Mouse (Mus musculus) CH12.LX (cell line): ENCODE measurements around the gene Adam12. TPM values are rescaled to one million over a fixed set of nuclear protein-coding genes. Genes with fewer than 3 reads are reported as not detected.

Experiments
- DNase-seq: peaks from one replicate; pipeline ENCODE4 v3.0.0-alpha.2; 2013; ENCODE audit errors: extremely low read depth
- H3K27ac ChIP-seq: 2 replicates; pipeline ENCODE4 v1.5.1; 2012; ENCODE audit warnings: low read depth, mild to moderate bottlenecking, control low read depth, moderate library complexity; ENCODE audit not compliant: insufficient read depth
- H3K27me3 ChIP-seq: replicated peaks from 2 replicates; pipeline ENCODE3; 2012; ENCODE audit warnings: inconsistent platforms
- H3K36me3 ChIP-seq, 2 experiments: replicated peaks in 1 of 2; 2 replicates each; pipeline versions ENCODE3 to v1.6.1; 2012; ENCODE audit warnings: inconsistent platforms in 1 of 2, low read length in 1 of 2, mild to moderate bottlenecking in 1 of 2, mixed read lengths in 1 of 2, moderate library complexity in 1 of 2; ENCODE audit not compliant: control insufficient read depth in 1 of 2, insufficient read depth in 1 of 2
- H3K4me1 ChIP-seq, 2 experiments: 2 replicates each; pipeline ENCODE4 v1.6.1; 2012; ENCODE audit warnings: inconsistent platforms in 1 of 2, moderate library complexity in 1 of 2; ENCODE audit not compliant: insufficient read depth in 2 of 2, control insufficient read depth in 1 of 2
- H3K4me2 ChIP-seq: 2 replicates; pipeline ENCODE4 v1.6.1; 2012; ENCODE audit warnings: low read depth, mild to moderate bottlenecking, control low read depth; ENCODE audit not compliant: poor library complexity, insufficient read depth, severe bottlenecking
- H3K4me3 ChIP-seq, 3 experiments: fragments of 150-350 bp in 1 of 3; sonication (generic) in 1 of 3; replicated peaks in 1 of 3; 2 replicates each; pipeline versions ENCODE3 to v1.5.1; 2011 to 2012; ENCODE audit warnings: low read depth in 2 of 3, low read length in 2 of 3, mild to moderate bottlenecking in 2 of 3, moderate library complexity in 2 of 3, control low read depth in 1 of 3, improper control_type of control experiment in 1 of 3, inconsistent platforms in 1 of 3, mixed read lengths in 1 of 3; ENCODE audit not compliant: poor library complexity in 1 of 3
- H3K79me2 ChIP-seq: replicated peaks from 2 replicates; pipeline ENCODE4 v1.6.1; 2012; ENCODE audit warnings: mild to moderate bottlenecking, moderate library complexity; ENCODE audit not compliant: control insufficient read depth, poor library complexity, insufficient read depth, severe bottlenecking; ENCODE audit errors: extremely low read depth
- H3K9ac ChIP-seq: 2 replicates; pipeline ENCODE4 v1.6.1; 2012; ENCODE audit warnings: low read depth, mild to moderate bottlenecking, control low read depth, moderate library complexity; ENCODE audit not compliant: insufficient read depth
- H3K9me3 ChIP-seq: replicated peaks from 2 replicates; pipeline ENCODE3; 2012; ENCODE audit warnings: low read length, inconsistent platforms, mixed read lengths
- CHD2 ChIP-seq: IDR thresholded peaks from 2 replicates; pipeline ENCODE4 v1.6.1; 2011; ENCODE audit warnings: low read length, improper control_type of control experiment
- CTCF ChIP-seq, 2 experiments: IDR thresholded peaks in 1 of 2; conservative IDR thresholded peaks in 1 of 2; 2 replicates each; pipeline ENCODE4 v1.5.1; 2011 to 2012; ENCODE audit warnings: low read depth in 2 of 2, low read length in 2 of 2, improper control_type of control experiment in 1 of 2, inconsistent platforms in 1 of 2, mild to moderate bottlenecking in 1 of 2, moderate library complexity in 1 of 2
- E2F4 ChIP-seq: IDR thresholded peaks from 2 replicates; pipeline ENCODE4 v1.6.1; 2011; ENCODE audit warnings: low read depth, low read length, improper control_type of control experiment; ENCODE audit not compliant: insufficient replicate concordance
- ELF1 ChIP-seq: IDR thresholded peaks from 2 replicates; pipeline ENCODE4 v1.6.1; 2014; ENCODE audit warnings: low read depth, mild to moderate bottlenecking, inconsistent platforms, low read length, improper control_type of control experiment
- ETS1 ChIP-seq: conservative IDR thresholded peaks from 2 replicates; pipeline ENCODE4 v1.6.1; 2012; ENCODE audit warnings: low read depth, mild to moderate bottlenecking, inconsistent platforms, low read length, improper control_type of control experiment, moderate library complexity
- GABPA ChIP-seq: IDR thresholded peaks from 2 replicates; pipeline ENCODE4 v1.6.1; 2012; ENCODE audit warnings: low read depth, low read length, improper control_type of control experiment, inconsistent platforms; ENCODE audit not compliant: insufficient replicate concordance
- IRF4 ChIP-seq: IDR thresholded peaks from 2 replicates; pipeline ENCODE4 v1.6.1; 2014; ENCODE audit warnings: low read depth, mild to moderate bottlenecking, inconsistent platforms, low read length, improper control_type of control experiment
- JUN ChIP-seq: IDR thresholded peaks from 2 replicates; pipeline ENCODE4 v1.6.1; 2011; ENCODE audit warnings: low read depth, mild to moderate bottlenecking, low read length, improper control_type of control experiment, moderate library complexity; ENCODE audit not compliant: insufficient read depth
- JUND ChIP-seq: conservative IDR thresholded peaks from 2 replicates; pipeline ENCODE4 v1.6.1; 2011; ENCODE audit warnings: low read depth, low read length, improper control_type of control experiment
- KAT2A ChIP-seq: IDR thresholded peaks from 2 replicates; pipeline ENCODE4 v1.6.1; 2012; ENCODE audit warnings: low read length, improper control_type of control experiment, inconsistent platforms; ENCODE audit not compliant: insufficient replicate concordance
- MAFK ChIP-seq: IDR thresholded peaks from 2 replicates; pipeline ENCODE4 v1.6.1; 2011; ENCODE audit warnings: low read length, improper control_type of control experiment; ENCODE audit not compliant: insufficient replicate concordance
- MAZ ChIP-seq: IDR thresholded peaks from 2 replicates; pipeline ENCODE4 v1.6.1; 2012; ENCODE audit warnings: low read depth, mild to moderate bottlenecking, inconsistent platforms, low read length, improper control_type of control experiment, moderate library complexity
- MYC ChIP-seq: IDR thresholded peaks from 2 replicates; pipeline ENCODE4 v1.6.1; 2011; ENCODE audit warnings: low read depth, mild to moderate bottlenecking, improper control_type of control experiment, low read length
- NRF1 ChIP-seq: IDR thresholded peaks from 2 replicates; pipeline ENCODE4 v1.6.1; 2014; ENCODE audit warnings: low read depth, mild to moderate bottlenecking, inconsistent platforms, low read length, improper control_type of control experiment, moderate library complexity
- PAX5 ChIP-seq: IDR thresholded peaks from 2 replicates; pipeline ENCODE4 v1.6.1; 2012; ENCODE audit warnings: low read length, inconsistent platforms, mixed read lengths
- POLR2A ChIP-seq: IDR thresholded peaks from 2 replicates; pipeline ENCODE4 v1.6.1; 2011; ENCODE audit warnings: low read depth, mild to moderate bottlenecking, improper control_type of control experiment, low read length
- RAD21 ChIP-seq: IDR thresholded peaks from 2 replicates; pipeline ENCODE4 v1.6.1; 2011; ENCODE audit warnings: low read depth, mild to moderate bottlenecking, low read length, improper control_type of control experiment, moderate library complexity
- TBP ChIP-seq: conservative IDR thresholded peaks from 2 replicates; pipeline ENCODE4 v1.6.1; 2011; ENCODE audit warnings: low read depth, low read length, improper control_type of control experiment
- TCF12 ChIP-seq: IDR thresholded peaks from 2 replicates; pipeline ENCODE4 v1.6.1; 2014; ENCODE audit warnings: low read depth, mild to moderate bottlenecking, inconsistent platforms, low read length, improper control_type of control experiment
- UBTF ChIP-seq: IDR thresholded peaks from 2 replicates; pipeline ENCODE4 v1.6.1; 2012; ENCODE audit warnings: low read depth, mild to moderate bottlenecking, inconsistent platforms, low read length, improper control_type of control experiment, moderate library complexity
- ZC3H11A ChIP-seq: IDR thresholded peaks from 2 replicates; pipeline ENCODE4 v1.6.1; 2012; ENCODE audit warnings: low read depth, mild to moderate bottlenecking, inconsistent platforms, low read length, improper control_type of control experiment
- ZKSCAN1 ChIP-seq: IDR thresholded peaks from 2 replicates; pipeline ENCODE4 v1.6.1; 2012; ENCODE audit warnings: low read depth, inconsistent platforms, low read length, improper control_type of control experiment, borderline replicate concordance
- ZMIZ1 ChIP-seq: IDR thresholded peaks from 2 replicates; pipeline ENCODE4 v1.6.1; 2012; ENCODE audit warnings: low read depth, mild to moderate bottlenecking, inconsistent platforms, low read length, improper control_type of control experiment
- dilution Hi-C: fragments of 300-500 bp; cut with MboI; formaldehyde crosslinking; loops from 2 replicates; pipeline ENCODE4 v1.14.3; 2020; ENCODE audit warnings: low sequenced_read_pairs; ENCODE audit not compliant: extremely low pct_unique_long_range_greater_than_20kb, extremely low pct_ligation_motif_present
- in situ Hi-C: fragments of 300-500 bp; cut with MboI; formaldehyde crosslinking; loops from 3 replicates; pipeline ENCODE4 v1.14.3; 2019; ENCODE audit warnings: low sequenced_read_pairs, low pct_ligation_motif_present, low pct_unique_long_range_greater_than_20kb, mixed read lengths
- polyA plus RNA-seq: library from polyadenylated mRNA; unstranded; fragments of >175 nt; gene quantifications from 2 replicates; pipeline ENCODE4 v1.2.1, GENCODE M21; 2012; ENCODE audit warnings: low read depth; ENCODE audit not compliant: insufficient read length
- total RNA-seq, 2 experiments: library from RNA; depleted of rRNA; stranded (reverse); fragments of 300-350 nt in 1 of 2; fragments of >200 nt in 1 of 2; gene quantifications; 2 replicates each; pipeline ENCODE4 v1.2.3; 2012 to 2014

Gene Adam12
- total and polyA plus RNA-seq, 3 experiments: not detected

- in situ Hi-C loops: no loop called here
- H3K9me3 ChIP-seq: peaks cover 37% of the 10 kb centered on the region
- H3K9ac ChIP-seq: no peak overlapping the region
- peaks cover 10% of the 10 kb centered on the region for H3K27me3 ChIP-seq
- no peak overlapping the region for H3K27ac ChIP-seq
- TF ChIP-seq TBP: no peak
- TF ChIP-seq MAZ: no peak
- no peak for TF ChIP-seq RAD21
- TF ChIP-seq JUN: no peak
- TF ChIP-seq E2F4: no peak
- no peak for TF ChIP-seq KAT2A
- no peak for TF ChIP-seq ZMIZ1
- TF ChIP-seq PAX5: no peak
- TF ChIP-seq POLR2A: no peak
- TF ChIP-seq, all 38 proteins: peak for 0
- H3K4me1 ChIP-seq: no peaks in the 10 kb centered on the region
- no peak overlapping the region for H3K4me3 ChIP-seq
- no peaks in the 10 kb centered on the region for H3K36me3 ChIP-seq
- no peaks in the 10 kb centered on the region for H3K79me2 ChIP-seq
- DNase-seq: no peak
- H3K4me2 ChIP-seq: no peak overlapping the region
- dilution Hi-C loops: no loop called here
Observed at GRCm38 (mm10) chr7:134043576-134043975, 188.4 kb downstream of the Adam12 start.

GRCm38 (mm10) chr7:134042614-134043013, 189.3 kb downstream of the Adam12 start:
- TF ChIP-seq NRF1: no peak
- no peak for TF ChIP-seq KAT2A
- no peak for TF ChIP-seq ZMIZ1
- no peak for TF ChIP-seq MYC
- no peak for TF ChIP-seq ELF1
- no peak for TF ChIP-seq ZKSCAN1
- no peak for TF ChIP-seq IRF4
- TF ChIP-seq E2F4: no peak
- no peak for TF ChIP-seq RAD21
- TF ChIP-seq ZC3H11A: no peak
- no peak for TF ChIP-seq UBTF
- no peak for TF ChIP-seq JUND
- no peak for TF ChIP-seq GABPA
- no peak for TF ChIP-seq CHD2
- TF ChIP-seq JUN: no peak
- no peak for TF ChIP-seq TCF12
- TF ChIP-seq MAFK: no peak
- TF ChIP-seq PAX5: no peak
- no peak for TF ChIP-seq ETS1
- TF ChIP-seq CTCF (conservative IDR thresholded peaks at IDR 0.05 in 1 of 2, IDR thresholded peaks at IDR 0.05 in 1 of 2; ENCODE audit: low read depth in 2 of 2, low read length in 2 of 2): no peak
- dilution Hi-C loops (no loop called here), in situ Hi-C loops (no loop called here)
- Histone ChIP-seq H3K4me3 (no peak overlapping the region), H3K27ac (no peak overlapping the region), H3K4me2 (no peak overlapping the region), H3K27me3 (peaks cover 8% of the 10 kb centered on the region), H3K4me1 (no peaks in the 10 kb centered on the region), H3K9me3 (peaks cover 35% of the 10 kb centered on the region), H3K79me2 (no peaks in the 10 kb centered on the region), H3K9ac (no peak overlapping the region), H3K36me3 (no peaks in the 10 kb centered on the region)
- DNase-seq: no peak
